Comparison of ENCODE assay signal across 11 mouse cellular contexts in genomic region chr6:51009526-51010340, GRCm38 (mm10).
A peak's percentile ranks its signal among the peaks of the same experiment; 100 is the strongest.
DNase-seq lines count a peak whose midpoint lies in the region; ATAC-seq lines count a peak whose summit lies in the region.
"Had no signal": no experiment of that assay in that cellular context is flagged by ENCODE, and none has a peak within 500 bp of the region (broad histone marks: within the 10 kb centered on the region; RNA-seq: fewer than 3 reads in every experiment).

No protein-coding gene starts in this region.

- no peaks in the 10 kb centered on the region for H3K36me3 ChIP-seq in kidney, embryonic 15.5 days
- no peaks in the 10 kb centered on the region for H3K36me3 ChIP-seq in embryonic facial prominence, embryonic 11.5 days (replicated peaks; ENCODE audit: control insufficient read depth, insufficient read depth, low read depth, low read length)
- H3K36me3 ChIP-seq in embryonic facial prominence, embryonic 15.5 days = no peaks in the 10 kb centered on the region
- no peaks in the 10 kb centered on the region for H3K36me3 ChIP-seq in limb, embryonic 11.5 days (ENCODE audit: control insufficient read depth, insufficient read depth, low read length)
- H3K36me3 ChIP-seq in liver, embryonic 12.5 days = no peaks in the 10 kb centered on the region
- H3K36me3 ChIP-seq: heart, embryonic 13.5 days; liver, embryonic 15.5 days had no signal

- H3K9ac ChIP-seq in kidney, embryonic 15.5 days = no peak overlapping the region
- H3K9ac ChIP-seq in embryonic facial prominence, embryonic 11.5 days (replicated peaks; ENCODE audit: low read length) = no peak overlapping the region
- H3K9ac ChIP-seq in embryonic facial prominence, embryonic 15.5 days = no peak overlapping the region
- peak overlapping the region; percentile 9; the same call in 1 of the 2 replicates for H3K9ac ChIP-seq in limb, embryonic 11.5 days (ENCODE audit: low read length)
- H3K9ac ChIP-seq in liver, embryonic 12.5 days = no peak overlapping the region
- H3K9ac ChIP-seq: heart, embryonic 13.5 days; liver, embryonic 15.5 days had no signal

- peaks cover 46% of the 10 kb centered on the region for H3K4me1 ChIP-seq in kidney, embryonic 15.5 days
- no peaks in the 10 kb centered on the region for H3K4me1 ChIP-seq in embryonic facial prominence, embryonic 11.5 days (ENCODE audit: control insufficient read depth, insufficient read depth, low read length)
- H3K4me1 ChIP-seq in embryonic facial prominence, embryonic 15.5 days = peaks cover 42% of the 10 kb centered on the region
- H3K4me1 ChIP-seq in limb, embryonic 11.5 days (ENCODE audit: control insufficient read depth, insufficient read depth, low read length) = peaks cover 18% of the 10 kb centered on the region
- no peaks in the 10 kb centered on the region for H3K4me1 ChIP-seq in liver, embryonic 12.5 days
- H3K4me1 ChIP-seq: liver, embryonic 15.5 days had no signal

- ATAC-seq in kidney, embryonic 15.5 days (replicated peaks; ENCODE audit: low FRiP score) = no peak
- ATAC-seq in embryonic facial prominence, embryonic 11.5 days (replicated peaks; ENCODE audit: insufficient number of reproducible peaks, low FRiP score, low TSS enrichment, low read depth) = no peak
- peak; percentile 61; the same call in 1 of the 2 replicates for ATAC-seq in embryonic facial prominence, embryonic 15.5 days (ENCODE audit: insufficient number of reproducible peaks, low FRiP score, low TSS enrichment, low read depth)
- no peak for ATAC-seq in limb, embryonic 11.5 days (ENCODE audit: insufficient number of reproducible peaks, low FRiP score, low TSS enrichment, low read depth)
- no peak for ATAC-seq in liver, embryonic 12.5 days

- 50% methylated on average over 14 of the region's 14 CpGs for WGBS in kidney, embryonic 15.5 days
- 77% methylated on average over 14 of the region's 14 CpGs for WGBS in embryonic facial prominence, embryonic 11.5 days
- 62% methylated on average over 14 of the region's 14 CpGs for WGBS in embryonic facial prominence, embryonic 15.5 days
- WGBS in limb, embryonic 11.5 days = 71% methylated on average over 14 of the region's 14 CpGs
- 66% methylated on average over 14 of the region's 14 CpGs for WGBS in liver, embryonic 12.5 days (ENCODE audit: insufficient replicate concordance)

- 0 out of 2 replicates have a peak overlapping the region, but pooled peaks have one; percentile 3 for H3K27ac ChIP-seq in kidney, embryonic 15.5 days
- peak overlapping the region; percentile 42 for H3K27ac ChIP-seq in embryonic facial prominence, embryonic 11.5 days (replicated peaks; ENCODE audit: low read depth, low read length)
- peak overlapping the region; percentile 81 for H3K27ac ChIP-seq in embryonic facial prominence, embryonic 15.5 days (replicated peaks)
- H3K27ac ChIP-seq in limb, embryonic 11.5 days (replicated peaks; ENCODE audit: low read depth, low read length) = no peak overlapping the region
- H3K27ac ChIP-seq in liver, embryonic 12.5 days = no peak overlapping the region
- H3K27ac ChIP-seq: heart, embryonic 13.5 days; liver, embryonic 15.5 days had no signal

- no peak overlapping the region for H3K4me2 ChIP-seq in kidney, embryonic 15.5 days
- no peak overlapping the region for H3K4me2 ChIP-seq in embryonic facial prominence, embryonic 11.5 days (ENCODE audit: low read depth, low read length)
- no peak overlapping the region for H3K4me2 ChIP-seq in embryonic facial prominence, embryonic 15.5 days (replicated peaks)
- no peak overlapping the region for H3K4me2 ChIP-seq in limb, embryonic 11.5 days (ENCODE audit: low read depth, severe bottlenecking)
- H3K4me2 ChIP-seq in liver, embryonic 12.5 days = no peak overlapping the region
- H3K4me2 ChIP-seq: heart, embryonic 13.5 days; liver, embryonic 15.5 days had no signal

- H3K27me3 ChIP-seq in kidney, embryonic 15.5 days = no peaks in the 10 kb centered on the region
- no peaks in the 10 kb centered on the region for H3K27me3 ChIP-seq in embryonic facial prominence, embryonic 11.5 days (ENCODE audit: control insufficient read depth, insufficient read depth, low read length)
- no peaks in the 10 kb centered on the region for H3K27me3 ChIP-seq in embryonic facial prominence, embryonic 15.5 days
- no peaks in the 10 kb centered on the region for H3K27me3 ChIP-seq in limb, embryonic 11.5 days (ENCODE audit: control insufficient read depth, insufficient read depth, low read length)
- no peaks in the 10 kb centered on the region for H3K27me3 ChIP-seq in liver, embryonic 12.5 days (replicated peaks)
- H3K27me3 ChIP-seq: heart, embryonic 13.5 days; liver, embryonic 15.5 days had no signal

- no peaks in the 10 kb centered on the region for H3K9me3 ChIP-seq in kidney, embryonic 15.5 days (replicated peaks)
- H3K9me3 ChIP-seq in embryonic facial prominence, embryonic 11.5 days (replicated peaks; ENCODE audit: control insufficient read depth, low read length) = no peaks in the 10 kb centered on the region
- H3K9me3 ChIP-seq in embryonic facial prominence, embryonic 15.5 days (replicated peaks) = no peaks in the 10 kb centered on the region
- H3K9me3 ChIP-seq in limb, embryonic 11.5 days (ENCODE audit: control insufficient read depth, low read length) = no peaks in the 10 kb centered on the region
- H3K9me3 ChIP-seq in liver, embryonic 12.5 days (replicated peaks) = no peaks in the 10 kb centered on the region
- H3K9me3 ChIP-seq: heart, embryonic 13.5 days; liver, embryonic 15.5 days had no signal

- no peak overlapping the region for H3K4me3 ChIP-seq in kidney, embryonic 15.5 days (replicated peaks)
- H3K4me3 ChIP-seq in embryonic facial prominence, embryonic 11.5 days (ENCODE audit: low read depth, low read length) = no peak overlapping the region
- no peak overlapping the region for H3K4me3 ChIP-seq in embryonic facial prominence, embryonic 15.5 days (replicated peaks)
- no peak overlapping the region for H3K4me3 ChIP-seq in limb, embryonic 11.5 days (ENCODE audit: low read depth, low read length)
- no peak overlapping the region for H3K4me3 ChIP-seq in liver, embryonic 12.5 days
- H3K4me3 ChIP-seq: heart, embryonic 13.5 days; liver, embryonic 15.5 days had no signal

- DNase-seq in kidney, postnatal 36 days = no peak
- DNase-seq in embryonic facial prominence, embryonic 11.5 days (ENCODE audit: low spot score) = no peak
- DNase-seq in limb, embryonic 11.5 days (ENCODE audit: low spot score) = no peak
- no peak for DNase-seq in retina, postnatal 1 day
- DNase-seq: kidney, adult 2 months; layer of hippocampus, postnatal 36 days had no signal

Comparison
In these comparisons a context has a peak if more than half of its experiments do, and no peak if none do; other contexts are left out.
1. H3K27ac ChIP-seq: peak in kidney, embryonic 15.5 days (single experiment), embryonic facial prominence, embryonic 11.5 days (single experiment) and embryonic facial prominence, embryonic 15.5 days (single experiment); none in limb, embryonic 11.5 days (single experiment) and liver, embryonic 12.5 days (single experiment).